Mouse (Mus musculus) kidney, adult 2 months (tissue): Measurements from ENCODE around the gene Slc4a1ap. TPM values are rescaled to one million over a fixed set of nuclear protein-coding genes. Genes with fewer than 3 reads are reported as not detected.
A peak's percentile ranks its signal among the peaks of the same experiment; 100 is the strongest.

Experiments used
- DNase-seq: peaks from one replicate; pipeline ENCODE4 v3.0.0; 2021
- H3K27ac ChIP-seq: fragments of 200-500 bp; 2 replicates; pipeline ENCODE4 v1.5.1; 2012; ENCODE audit warnings: low read depth, low read length, control low read depth, inconsistent platforms; ENCODE audit not compliant: insufficient read depth
- H3K27me3 ChIP-seq: fragments of 200-500 bp; replicated peaks from 2 replicates; pipeline ENCODE4 v1.6.1; 2012; ENCODE audit warnings: mild to moderate bottlenecking, moderate library complexity, low read length, inconsistent platforms; ENCODE audit not compliant: control insufficient read depth, insufficient read depth
- H3K36me3 ChIP-seq: fragments of 200-500 bp; 2 replicates; pipeline ENCODE4 v1.6.1; 2012; ENCODE audit warnings: mild to moderate bottlenecking, moderate library complexity, low read length, inconsistent platforms; ENCODE audit not compliant: control insufficient read depth, insufficient read depth
- H3K4me1 ChIP-seq: fragments of 200-500 bp; 2 replicates; pipeline ENCODE4 v1.6.1; 2011; ENCODE audit warnings: low read length; ENCODE audit not compliant: control insufficient read depth, insufficient read depth
- H3K4me3 ChIP-seq: fragments of 200-500 bp; 2 replicates; pipeline ENCODE4 v1.5.1; 2011; ENCODE audit warnings: mild to moderate bottlenecking, low read depth, low read length, control low read depth; ENCODE audit not compliant: insufficient read depth
- CTCF ChIP-seq: fragments of 200-500 bp; conservative IDR thresholded peaks from 2 replicates; pipeline ENCODE4 v1.5.1; 2011; ENCODE audit warnings: low read depth, mild to moderate bottlenecking, control low read depth, low read length, moderate library complexity, mixed read lengths; ENCODE audit not compliant: insufficient read depth, insufficient read length
- POLR2A ChIP-seq: fragments of 200-500 bp; IDR thresholded peaks from one replicate; pipeline ENCODE4 v1.6.1; 2011; ENCODE audit warnings: low read depth, low read length, control low read depth
- WGBS: fragments of 180-500 bp; shearing (Covaris S2); methylation state at CpG from one replicate; pipeline ENCODE4 v1.1.7; 2018; 5-methylcytosine and 5-hydroxymethylcytosine counted together
- polyA plus RNA-seq: library from polyadenylated mRNA; depleted of rRNA; stranded (reverse); fragments of >200 nt; gene quantifications from 2 replicates; pipeline ENCODE4 v1.2.3, GENCODE M21; 2012

Gene Slc4a1ap
- polyA plus RNA-seq, 1 experiment, result 11.2 TPM

DNA sequence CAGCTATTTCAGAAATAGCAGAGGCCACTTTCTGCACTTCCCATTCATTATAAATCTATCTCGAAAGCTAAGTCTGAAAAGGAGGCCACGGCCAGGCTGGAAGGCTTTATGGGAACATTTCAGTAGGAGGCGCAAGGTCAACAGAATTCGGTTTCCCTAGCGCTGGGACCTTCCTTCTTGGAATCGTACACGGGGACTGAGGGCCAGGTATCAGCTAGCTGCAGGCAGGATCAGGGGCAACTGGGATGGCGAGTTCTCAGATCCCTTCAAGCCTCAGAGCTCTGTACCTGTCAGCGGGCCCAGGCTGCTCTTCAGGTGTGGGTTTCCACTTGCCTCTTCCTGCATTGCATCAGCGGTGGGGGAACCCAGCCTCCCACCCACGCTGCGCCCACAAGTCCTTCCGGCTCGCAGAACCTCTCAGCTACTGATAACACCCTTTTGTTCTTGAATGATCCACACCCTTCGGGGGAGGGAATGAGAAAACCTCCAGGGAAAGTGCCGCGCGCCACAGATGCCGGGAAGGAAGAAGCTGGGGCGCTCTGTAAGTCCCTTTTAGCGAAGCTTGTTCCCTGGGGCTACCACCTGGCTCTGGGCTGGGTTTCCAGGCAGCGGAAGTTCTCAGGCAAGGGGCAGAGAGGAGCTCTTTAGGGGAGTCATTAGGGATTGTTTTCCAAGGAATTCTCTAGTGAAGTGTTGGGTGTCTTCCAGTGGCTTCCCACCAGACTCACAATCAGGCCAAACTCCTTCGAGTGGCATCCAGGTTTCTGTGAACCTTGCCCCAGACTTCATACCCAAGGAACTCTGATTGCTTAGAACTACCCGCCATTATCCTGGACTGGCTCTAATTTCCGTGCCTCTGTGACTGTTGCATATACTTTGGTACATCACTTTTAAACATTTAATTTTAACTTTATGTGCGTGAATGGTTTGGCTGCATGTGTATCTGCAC lies 70.0 kb downstream of the Slc4a1ap start, which contains the start of gene Mrpl33:
Gene Mrpl33 (plus strand): TSS at position 455 of the 949 bp plus-strand sequence.
- H3K4me1 ChIP-seq, result 0 out of 2 replicates have a peak, but pooled peaks cover 3% of the 10 kb centered on the region
- H3K36me3 ChIP-seq, result no peaks in the 10 kb centered on the region
- no peaks in the 10 kb centered on the region for H3K27me3 ChIP-seq
- no peak within 1 kb of the TSS for H3K27ac ChIP-seq
- DNase-seq, result peak; percentile 47
- peak within 1 kb of the TSS; percentile 16 for H3K4me3 ChIP-seq
- TF ChIP-seq POLR2A (no peak), CTCF (0 out of 2 replicates have a peak, but pooled peaks have one; percentile 12)
- 29% methylated on average over 26 of the region's 26 CpGs for WGBS

GRCm38 (mm10) chr5:31597430-31597944 lies 70.7 kb downstream of the Slc4a1ap start:
- H3K27ac ChIP-seq, result no peak overlapping the region
- 86% methylated on average over 6 of the region's 6 CpGs for WGBS
- TF ChIP-seq POLR2A, result no peak
- TF ChIP-seq CTCF, result no peak
- H3K4me3 ChIP-seq, result no peak overlapping the region
- 0 out of 2 replicates have a peak, but pooled peaks cover 3% of the 10 kb centered on the region for H3K4me1 ChIP-seq
- H3K27me3 ChIP-seq, result no peaks in the 10 kb centered on the region
- no peak for DNase-seq
- H3K36me3 ChIP-seq, result no peaks in the 10 kb centered on the region

GRCm38 (mm10) chr5:31598121-31598520 lies 71.3 kb downstream of the Slc4a1ap start:
- Histone ChIP-seq H3K27me3 (no peaks in the 10 kb centered on the region), H3K27ac (no peak overlapping the region), H3K4me3 (no peak overlapping the region)

GRCm38 (mm10) chr5:31598579-31598978 lies 71.8 kb downstream of the Slc4a1ap start:
- TF ChIP-seq POLR2A (no peak), CTCF (peak; percentile 37; the same call in 1 of the 2 replicates)
- Histone ChIP-seq H3K4me3 (no peak overlapping the region), H3K36me3 (no peaks in the 10 kb centered on the region), H3K4me1 (0 out of 2 replicates have a peak, but pooled peaks cover 3% of the 10 kb centered on the region), H3K27ac (no peak overlapping the region), H3K27me3 (no peaks in the 10 kb centered on the region)
- 77% methylated on average over 4 of the region's 4 CpGs for WGBS
- DNase-seq, result peak; percentile 37

More at GRCm38 (mm10) chr5:31598121-31598520, 71.3 kb downstream of the Slc4a1ap start:
- Histone ChIP-seq H3K4me1 (0 out of 2 replicates have a peak, but pooled peaks cover 3% of the 10 kb centered on the region), H3K36me3 (no peaks in the 10 kb centered on the region)
- no peak for DNase-seq
- WGBS, result 91% methylated on average over 7 of the region's 7 CpGs
- TF ChIP-seq CTCF (no peak), POLR2A (no peak)

- Histone ChIP-seq H3K27me3 (no peaks in the 10 kb centered on the region), H3K36me3 (no peaks in the 10 kb centered on the region), H3K4me1 (0 out of 2 replicates have a peak, but pooled peaks cover 3% of the 10 kb centered on the region), H3K4me3 (no peak overlapping the region), H3K27ac (no peak overlapping the region)
- TF ChIP-seq CTCF (0 out of 2 replicates have a peak, but pooled peaks have one; percentile 25), POLR2A (no peak)
- DNase-seq, result no peak
- 92% methylated on average over 2 of the region's 2 CpGs for WGBS
Measured at GRCm38 (mm10) chr5:31599161-31599560, 72.4 kb downstream of the Slc4a1ap start.

GRCm38 (mm10) chr5:31601162-31601722 lies 74.4 kb downstream of the Slc4a1ap start:
- Histone ChIP-seq H3K27ac (no peak overlapping the region), H3K27me3 (no peaks in the 10 kb centered on the region), H3K4me3 (no peak overlapping the region), H3K4me1 (0 out of 2 replicates have a peak, but pooled peaks cover 3% of the 10 kb centered on the region), H3K36me3 (no peaks in the 10 kb centered on the region)
- 88% methylated on average over 7 of the region's 7 CpGs for WGBS
- no peak for TF ChIP-seq CTCF
- no peak for TF ChIP-seq POLR2A
- no peak for DNase-seq

- Histone ChIP-seq H3K4me1 (0 out of 2 replicates have a peak, but pooled peaks cover under 1% of the 10 kb centered on the region), H3K36me3 (no peaks in the 10 kb centered on the region), H3K27me3 (no peaks in the 10 kb centered on the region), H3K27ac (no peak overlapping the region), H3K4me3 (no peak overlapping the region)
- DNase-seq, result peak; percentile 37
- TF ChIP-seq POLR2A, result no peak
- no peak for TF ChIP-seq CTCF
- WGBS, result 77% methylated on average over 1 of the region's 1 CpGs
Measured at GRCm38 (mm10) chr5:31602377-31602776, 75.6 kb downstream of the Slc4a1ap start.
